Mouse (Mus musculus) common myeloid progenitor, adult 5-6 weeks (primary cell): ENCODE measurements around the gene Tbce. TPM values are rescaled to one million over a fixed set of nuclear protein-coding genes. Genes with fewer than 3 reads are reported as not detected.

Experiments
- ATAC-seq: replicated peaks from 2 replicates; pipeline ENCODE4 v1.8.0; 2016; ENCODE audit warnings: low read depth, mild to moderate bottlenecking, moderate TSS enrichment, inconsistent platforms; ENCODE audit not compliant: poor library complexity, severe bottlenecking
- total RNA-seq: library from RNA; stranded (forward); fragments of 200-1000, 187-1606 nt; gene quantifications from 2 replicates; pipeline ENCODE4 v1.2.3, GENCODE M21; 2017

The Tbce gene
- total RNA-seq = 71.0 and 77.9 TPM in 2 replicates

- ATAC-seq = peak; percentile 97
These were observed at the start of gene Tbce for GRCm38 (mm10) chr13:14039292-14039965. TSS of gene Tbce (minus strand) at chr13:14039638.

GRCm38 (mm10) chr13:14088669-14089068, 49.2 kb upstream of the Tbce start:
- ATAC-seq = no peak

DNA sequence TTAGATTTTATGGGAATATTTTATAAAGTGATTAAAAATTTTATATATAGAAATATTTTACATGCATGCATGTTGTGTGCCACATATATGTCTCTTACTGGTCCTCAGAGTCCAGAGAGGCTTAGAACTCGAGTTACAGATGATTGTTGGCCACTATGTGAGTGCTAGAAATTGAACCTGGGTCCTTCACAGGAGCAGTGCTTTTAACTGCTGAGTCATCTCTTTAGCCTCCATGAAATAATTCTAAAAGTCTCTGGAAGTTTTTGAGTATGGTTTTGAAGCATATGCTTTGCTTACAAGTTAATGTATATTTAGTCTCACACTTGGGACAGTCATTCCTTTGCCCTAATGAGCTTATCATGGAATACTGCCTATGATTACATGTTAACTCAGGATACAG, 35.9 kb upstream of the Tbce start:
- ATAC-seq = no peak

GRCm38 (mm10) chr13:14074371-14074770, 34.9 kb upstream of the Tbce start:
- ATAC-seq = no peak

DNA sequence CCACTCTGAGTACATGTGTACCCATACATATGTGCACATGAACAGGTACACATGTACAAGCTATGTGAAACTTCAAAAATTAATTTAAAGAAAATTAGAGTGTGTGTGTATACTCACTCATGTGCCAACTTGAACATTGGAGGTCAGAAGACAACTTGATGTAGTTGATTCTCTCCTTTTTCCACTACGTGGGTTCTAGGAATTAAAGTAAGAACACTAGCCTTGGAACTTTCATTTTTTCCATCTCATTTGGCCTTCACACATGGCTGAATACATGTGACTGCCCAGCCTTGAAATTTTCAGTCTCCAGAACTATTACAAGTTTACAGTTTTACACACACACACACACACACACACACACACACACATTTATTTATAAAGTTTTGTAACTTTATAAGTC, 29.9 kb upstream of the Tbce start:
- no peak for ATAC-seq

GRCm38 (mm10) chr13:14068035-14068434, 28.6 kb upstream of the Tbce start:
- ATAC-seq = no peak

GRCm38 (mm10) chr13:14065701-14066100, 26.3 kb upstream of the Tbce start:
- no peak for ATAC-seq

GRCm38 (mm10) chr13:14065028-14065380, 25.6 kb upstream of the Tbce start:
- ATAC-seq = no peak

DNA sequence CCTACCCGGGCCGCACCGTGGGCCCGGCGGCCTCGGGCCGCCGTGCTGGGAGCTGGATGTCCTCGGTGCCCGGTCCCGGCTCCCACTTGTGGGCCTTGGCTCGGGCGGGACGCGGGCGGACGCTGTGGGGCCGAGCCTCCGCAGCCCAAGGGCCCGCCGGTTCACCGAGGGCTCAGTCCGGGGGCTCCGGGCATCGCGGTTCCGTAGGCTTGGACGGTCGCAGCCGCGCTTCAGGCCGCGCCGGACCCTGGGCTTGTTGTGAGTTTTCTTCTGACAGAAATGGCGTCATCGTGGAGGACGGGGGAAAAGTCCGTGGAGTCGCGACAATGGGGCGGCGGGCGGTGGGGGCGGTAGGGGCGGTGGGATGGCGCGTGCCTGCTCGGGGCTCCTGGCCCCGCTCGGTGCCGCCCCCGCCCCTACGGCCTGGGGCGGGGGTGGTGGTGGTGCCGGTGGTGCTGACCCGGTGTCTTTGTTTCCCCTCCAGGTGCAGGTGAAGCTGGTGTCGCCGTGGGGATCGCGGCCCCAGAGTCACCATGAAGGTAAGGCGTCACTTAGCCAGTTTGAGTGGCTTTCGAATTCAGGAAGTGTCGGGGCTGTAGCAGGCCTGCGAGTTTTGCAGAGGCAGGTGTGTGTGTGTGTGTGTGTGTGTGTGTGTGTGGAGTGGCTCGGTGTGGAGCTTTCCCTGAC, 25.0 kb upstream of the Tbce start:
- ATAC-seq = 0 out of 2 replicates have a peak, but pooled peaks have one; percentile 4

DNA sequence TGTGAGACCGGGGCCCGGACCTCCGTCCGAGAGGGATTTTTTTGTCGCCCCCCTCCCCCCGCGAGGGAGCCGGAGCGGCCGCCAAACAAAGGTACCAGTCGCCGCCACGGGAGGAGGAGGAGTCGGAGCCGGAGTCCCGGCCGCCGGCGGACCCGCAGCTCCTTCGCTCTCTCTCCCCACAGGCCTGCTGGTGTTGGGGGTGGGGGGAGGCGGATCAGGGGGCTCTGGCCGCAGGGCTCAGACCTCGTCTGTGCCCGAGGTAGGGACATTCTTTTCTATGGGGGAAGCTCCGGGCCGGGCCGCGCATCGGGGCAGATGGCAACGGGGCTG, 24.5 kb upstream of the Tbce start:
- no peak; the same call in 1 of the 2 replicates for ATAC-seq

DNA sequence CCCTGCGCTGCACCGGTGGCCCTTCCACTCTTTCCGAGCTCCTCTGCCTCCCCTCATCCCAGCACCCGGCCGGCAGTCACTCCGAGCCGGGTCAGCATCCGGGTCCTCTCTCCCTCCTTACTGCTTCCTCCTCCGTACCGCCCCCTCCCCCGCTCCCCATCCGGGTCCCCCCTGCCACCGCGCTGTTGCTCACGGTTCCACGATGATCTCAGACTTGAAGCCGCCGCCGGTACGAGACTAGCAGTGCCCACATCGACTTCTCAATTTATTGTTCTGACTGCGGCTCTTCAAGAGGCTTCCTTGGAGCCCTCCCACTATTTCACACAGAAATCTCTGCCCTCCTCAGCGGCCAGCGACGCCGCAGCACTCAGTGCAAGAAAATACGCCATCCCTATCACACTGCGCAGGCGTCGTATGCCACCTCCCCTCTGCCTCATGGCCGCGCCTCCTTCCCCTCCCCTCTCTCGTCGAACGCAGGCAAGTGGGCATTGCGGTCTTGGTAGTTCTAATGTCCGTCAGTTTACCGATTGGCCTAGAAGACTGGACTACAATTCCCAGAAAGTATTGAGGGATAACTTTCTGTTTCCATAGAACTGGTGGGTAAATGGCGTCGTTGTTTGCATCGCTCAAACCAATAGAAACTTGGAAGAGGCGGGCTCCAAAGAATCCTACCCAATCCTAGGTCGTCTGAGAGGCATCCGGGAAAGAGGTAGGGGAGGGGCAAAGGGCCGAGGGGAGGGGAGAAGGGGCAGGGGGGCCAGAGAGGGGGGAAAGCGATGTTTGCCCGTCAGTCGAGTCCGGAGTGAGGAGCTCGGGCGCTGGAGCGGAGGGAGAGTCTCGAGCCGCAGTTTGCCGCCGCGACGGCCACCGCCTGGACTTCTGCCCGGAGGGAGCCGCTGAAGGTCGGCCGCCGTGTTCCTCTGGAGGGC, 23.8 kb upstream of the Tbce start, which contains the start of the genes Arid4b and Ggps1:
Gene Arid4b (plus strand): TSS at position 220 of the 929 bp plus-strand sequence.
Gene Ggps1 (minus strand): TSS at position 476 of the 929 bp plus-strand sequence.
- peak; percentile 88 for ATAC-seq

- 0 out of 2 replicates have a peak, but pooled peaks have one; percentile 6 for ATAC-seq
These were observed 23.0 kb upstream of the Tbce start for GRCm38 (mm10) chr13:14062209-14063012.

DNA sequence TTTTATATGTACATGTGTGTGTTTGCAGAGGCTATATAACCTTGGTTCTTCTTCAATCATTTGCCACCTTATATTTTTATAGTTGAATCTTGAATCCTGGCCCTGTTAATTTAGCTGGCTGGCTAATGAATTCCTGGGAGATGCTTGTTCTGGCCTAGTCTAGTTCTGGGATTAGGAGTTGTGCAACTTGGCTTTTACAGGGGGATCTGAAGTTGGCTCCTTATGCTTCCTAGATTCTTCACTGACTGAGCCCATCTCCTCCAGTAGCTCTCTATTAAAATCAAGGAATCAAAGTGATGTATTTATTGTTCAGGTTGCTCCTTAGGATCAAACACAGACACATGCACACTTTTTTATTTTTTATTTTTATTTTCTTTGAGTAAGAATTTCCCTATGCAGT, 20.1 kb upstream of the Tbce start:
- ATAC-seq = no peak

DNA sequence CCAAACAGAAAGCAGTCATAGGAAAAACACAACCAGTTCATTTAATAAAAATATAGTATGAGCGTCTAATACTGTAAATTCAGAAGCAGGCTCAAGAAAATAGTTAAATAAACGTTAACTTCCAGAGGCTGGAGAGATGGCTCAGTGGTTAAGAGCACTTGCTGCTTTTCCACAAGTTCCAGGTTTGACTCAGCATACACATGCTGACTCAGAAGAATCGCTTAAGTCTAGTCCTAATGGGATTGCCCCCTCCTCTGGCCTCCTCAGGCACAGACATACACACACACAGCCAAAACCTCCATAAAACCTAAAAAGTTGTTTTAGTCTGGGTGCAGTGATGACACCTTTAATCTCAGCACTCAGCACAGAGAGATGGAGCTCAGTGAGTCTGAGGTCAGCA, 17.4 kb upstream of the Tbce start:
- ATAC-seq = no peak

GRCm38 (mm10) chr13:14049878-14050277, 10.4 kb upstream of the Tbce start:
- no peak for ATAC-seq

DNA sequence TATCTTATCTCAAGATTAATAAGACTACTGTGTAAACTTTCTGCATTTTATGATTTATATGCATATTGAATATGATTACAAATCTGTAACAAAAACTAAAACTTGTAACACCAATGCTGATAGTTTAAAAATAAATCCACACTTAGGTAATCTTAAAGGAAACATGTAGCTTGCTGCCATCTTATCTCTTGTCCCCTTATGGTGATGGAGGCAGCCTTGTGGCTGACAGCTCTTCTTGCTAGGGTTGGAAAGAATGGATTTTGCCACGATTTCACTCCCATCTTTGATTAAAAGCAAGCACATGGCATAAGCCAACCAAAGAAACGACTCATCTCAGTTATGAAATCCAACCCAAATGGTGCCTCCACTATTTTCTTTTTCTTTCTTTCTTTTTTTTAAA, 5.1 kb upstream of the Tbce start:
- ATAC-seq = peak; percentile 36; the same call in 1 of the 2 replicates

DNA sequence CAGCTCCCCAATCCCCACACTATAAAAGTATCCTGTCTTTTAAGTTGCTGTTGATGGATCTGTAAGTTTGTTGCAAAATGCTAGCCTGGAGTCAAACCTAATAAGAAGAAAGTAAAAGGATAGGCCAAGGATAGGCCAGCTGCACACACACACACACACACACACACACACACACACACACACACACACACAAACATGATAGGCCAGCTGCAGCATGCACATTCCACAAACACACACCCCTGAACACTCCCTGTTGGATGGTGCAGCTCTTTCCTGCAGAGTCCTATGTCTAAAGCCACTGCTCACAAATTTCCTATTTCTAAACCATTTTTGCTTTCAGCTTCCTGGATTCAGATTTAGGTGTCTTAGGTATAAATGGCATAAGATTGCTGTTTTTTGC, 4.4 kb upstream of the Tbce start:
- ATAC-seq = no peak

DNA sequence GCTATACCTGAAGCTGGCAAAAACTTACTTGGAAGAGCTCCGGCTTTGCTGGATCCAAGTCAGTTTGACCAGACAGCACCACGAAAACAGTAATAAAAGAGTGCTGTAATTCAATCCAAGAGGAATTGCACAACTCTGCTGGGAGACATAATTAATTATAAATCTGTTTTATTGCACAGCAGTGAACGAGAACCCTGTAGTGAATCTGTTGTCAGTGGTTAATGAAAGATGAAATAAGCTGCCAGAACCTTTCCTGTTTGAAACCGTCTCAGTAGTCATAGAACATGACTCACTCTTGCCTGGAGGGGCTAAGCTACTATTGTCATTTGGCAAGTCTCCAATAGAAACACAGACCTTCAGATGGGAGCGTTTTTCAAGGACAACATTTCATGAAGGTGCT, 748 bp upstream of the Tbce start:
- ATAC-seq = peak; percentile 36

GRCm38 (mm10) chr13:14038911-14039291, 537 bp downstream of the Tbce start:
- no peak for ATAC-seq
